24 mouse cellular contexts compared by ENCODE assay signal in genomic region chr2:118321094-118321493, GRCm38 (mm10). TPM values are rescaled to one million over a fixed set of nuclear protein-coding genes. Genes with fewer than 3 reads are reported as not detected.
DNase-seq lines count a peak whose midpoint lies in the region; ATAC-seq lines count a peak whose summit lies in the region.
"Had no signal": no experiment of that assay in that cellular context is flagged by ENCODE, and none has a peak within 500 bp of the region (broad histone marks: within the 10 kb centered on the region; RNA-seq: fewer than 3 reads in every experiment).

No protein-coding gene starts in this region.

- no peak for ATAC-seq in forebrain, embryonic 13.5 days
- no peak for ATAC-seq in forebrain, embryonic 16.5 days
- peak; percentile 18; the same call in 1 of the 2 replicates for ATAC-seq in hindbrain, embryonic 16.5 days
- ATAC-seq in hindbrain, embryonic 11.5 days (ENCODE audit: low FRiP score): no peak
- ATAC-seq in midbrain, embryonic 16.5 days: peak; percentile 41; the same call in 1 of the 2 replicates
- no peak for ATAC-seq in midbrain, embryonic 15.5 days (replicated peaks)
- ATAC-seq: activated CD4-positive, CD25-positive, alpha-beta regulatory T cell, adult 4 months; CD4-positive, CD25-positive, alpha-beta regulatory T cell, adult 4 months; Patski had no signal

- H3K27ac ChIP-seq in forebrain, embryonic 13.5 days: peak overlapping the region; percentile 14; the same call in 1 of the 2 replicates
- H3K27ac ChIP-seq in forebrain, embryonic 16.5 days (ENCODE audit: low read length): no peak overlapping the region
- no peak overlapping the region for H3K27ac ChIP-seq in hindbrain, embryonic 16.5 days (ENCODE audit: low read depth, low read length)
- no peak overlapping the region for H3K27ac ChIP-seq in hindbrain, embryonic 11.5 days (ENCODE audit: low read depth, low read length)
- H3K27ac ChIP-seq in midbrain, embryonic 16.5 days (ENCODE audit: low read length): 0 out of 2 replicates have a peak overlapping the region, but pooled peaks have one; percentile 1
- H3K27ac ChIP-seq in midbrain, embryonic 15.5 days: no peak overlapping the region
- H3K27ac ChIP-seq: embryonic facial prominence, embryonic 10.5 days; embryonic facial prominence, embryonic 12.5 days had no signal

- WGBS in forebrain, embryonic 13.5 days: 83% methylated on average over 4 of the region's 4 CpGs
- WGBS in forebrain, embryonic 16.5 days: 76% methylated on average over 4 of the region's 4 CpGs
- WGBS in hindbrain, embryonic 16.5 days: 71% methylated on average over 4 of the region's 4 CpGs
- whole genome bisulfite sequencing in hindbrain, embryonic 11.5 days: 83% methylated on average over 4 of the region's 4 CpGs
- WGBS in midbrain, embryonic 16.5 days: 82% methylated on average over 4 of the region's 4 CpGs
- WGBS in midbrain, embryonic 15.5 days: 82% methylated on average over 4 of the region's 4 CpGs

- peak; percentile 59 for DNase-seq in heart, adult 11 months
- no peak for DNase-seq in heart, adult 18-20 months
- DNase-seq in hindbrain, embryonic 11.5 days (ENCODE audit: low spot score): no peak
- DNase-seq: adrenal gland, adult 8-10 months; adrenal gland, postnatal 14 days; adrenal gland, postnatal 36 days; B cell, adult 2 months; cerebellum, adult 11-12 months; cerebellum, adult 2 months; cerebellum, adult 9-10 months; cerebellum, postnatal 25 days had no signal

- H3K36me3 ChIP-seq in forebrain, embryonic 13.5 days (ENCODE audit: poor library complexity, severe bottlenecking): no peaks in the 10 kb centered on the region
- H3K36me3 ChIP-seq in forebrain, embryonic 16.5 days (ENCODE audit: control insufficient read depth, insufficient read depth): no peaks in the 10 kb centered on the region
- H3K36me3 ChIP-seq in hindbrain, embryonic 16.5 days (ENCODE audit: control insufficient read depth, insufficient read depth, low read length): no peaks in the 10 kb centered on the region
- H3K36me3 ChIP-seq in hindbrain, embryonic 11.5 days (ENCODE audit: control insufficient read depth, insufficient read depth, low read length): no peaks in the 10 kb centered on the region
- no peaks in the 10 kb centered on the region for H3K36me3 ChIP-seq in midbrain, embryonic 16.5 days (ENCODE audit: control insufficient read depth, insufficient read depth, low read length)
- H3K36me3 ChIP-seq in midbrain, embryonic 15.5 days (replicated peaks): no peaks in the 10 kb centered on the region
- H3K36me3 ChIP-seq: embryonic facial prominence, embryonic 10.5 days; embryonic facial prominence, embryonic 12.5 days; G1E had no signal

- no peaks in the 10 kb centered on the region for H3K9me3 ChIP-seq in forebrain, embryonic 13.5 days (replicated peaks)
- no peaks in the 10 kb centered on the region for H3K9me3 ChIP-seq in forebrain, embryonic 16.5 days (ENCODE audit: control insufficient read depth, low read length)
- H3K9me3 ChIP-seq in hindbrain, embryonic 16.5 days (ENCODE audit: control insufficient read depth, low read length): no peaks in the 10 kb centered on the region
- H3K9me3 ChIP-seq in hindbrain, embryonic 11.5 days (ENCODE audit: control insufficient read depth, low read length): no peaks in the 10 kb centered on the region
- H3K9me3 ChIP-seq in midbrain, embryonic 16.5 days (replicated peaks; ENCODE audit: control insufficient read depth, low read length, poor library complexity, severe bottlenecking): no peaks in the 10 kb centered on the region
- no peaks in the 10 kb centered on the region for H3K9me3 ChIP-seq in midbrain, embryonic 15.5 days
- H3K9me3 ChIP-seq: embryonic facial prominence, embryonic 10.5 days; embryonic facial prominence, embryonic 12.5 days; G1E had no signal

- H3K4me2 ChIP-seq in forebrain, embryonic 13.5 days: no peak overlapping the region
- no peak overlapping the region for H3K4me2 ChIP-seq in forebrain, embryonic 16.5 days (ENCODE audit: low read length)
- H3K4me2 ChIP-seq in hindbrain, embryonic 16.5 days (ENCODE audit: low read length): no peak overlapping the region
- H3K4me2 ChIP-seq in hindbrain, embryonic 11.5 days (replicated peaks; ENCODE audit: low read depth, low read length): no peak overlapping the region
- H3K4me2 ChIP-seq in midbrain, embryonic 16.5 days (ENCODE audit: low read length): no peak overlapping the region
- H3K4me2 ChIP-seq in midbrain, embryonic 15.5 days: no peak overlapping the region
- H3K4me2 ChIP-seq: embryonic facial prominence, embryonic 12.5 days had no signal

- H3K27me3 ChIP-seq in forebrain, embryonic 13.5 days: no peaks in the 10 kb centered on the region
- no peaks in the 10 kb centered on the region for H3K27me3 ChIP-seq in forebrain, embryonic 16.5 days (replicated peaks; ENCODE audit: control insufficient read depth, insufficient read depth, low read length)
- no peaks in the 10 kb centered on the region for H3K27me3 ChIP-seq in hindbrain, embryonic 16.5 days (replicated peaks; ENCODE audit: control insufficient read depth, insufficient read depth, low read length)
- H3K27me3 ChIP-seq in hindbrain, embryonic 11.5 days (ENCODE audit: control insufficient read depth, insufficient read depth, low read length): no peaks in the 10 kb centered on the region
- H3K27me3 ChIP-seq in midbrain, embryonic 16.5 days (ENCODE audit: control insufficient read depth, insufficient read depth, low read depth, low read length): no peaks in the 10 kb centered on the region
- no peaks in the 10 kb centered on the region for H3K27me3 ChIP-seq in midbrain, embryonic 15.5 days (replicated peaks)
- H3K27me3 ChIP-seq: CH12.LX; embryonic facial prominence, embryonic 12.5 days; Patski had no signal

- peaks cover 21% of the 10 kb centered on the region for H3K4me1 ChIP-seq in forebrain, embryonic 13.5 days
- H3K4me1 ChIP-seq in forebrain, embryonic 16.5 days (replicated peaks; ENCODE audit: control insufficient read depth, insufficient read depth, low read length): peaks cover 8% of the 10 kb centered on the region
- peaks cover 6% of the 10 kb centered on the region for H3K4me1 ChIP-seq in hindbrain, embryonic 16.5 days (ENCODE audit: control insufficient read depth, insufficient read depth, low read depth, low read length)
- H3K4me1 ChIP-seq in hindbrain, embryonic 11.5 days (replicated peaks; ENCODE audit: control insufficient read depth, insufficient read depth, low read length): no peaks in the 10 kb centered on the region
- H3K4me1 ChIP-seq in midbrain, embryonic 16.5 days (ENCODE audit: control insufficient read depth, insufficient read depth, low read length): peaks cover 12% of the 10 kb centered on the region
- H3K4me1 ChIP-seq in midbrain, embryonic 15.5 days: peaks cover 8% of the 10 kb centered on the region
- H3K4me1 ChIP-seq: embryonic facial prominence, embryonic 12.5 days had no signal

- H3K9ac ChIP-seq in forebrain, embryonic 13.5 days: no peak overlapping the region
- no peak overlapping the region for H3K9ac ChIP-seq in forebrain, embryonic 16.5 days (replicated peaks; ENCODE audit: low read depth, low read length)
- H3K9ac ChIP-seq in hindbrain, embryonic 16.5 days (ENCODE audit: low read depth, low read length): no peak overlapping the region
- H3K9ac ChIP-seq in hindbrain, embryonic 11.5 days (ENCODE audit: low read depth, low read length): no peak overlapping the region
- no peak overlapping the region for H3K9ac ChIP-seq in midbrain, embryonic 16.5 days (ENCODE audit: low read depth, low read length)
- H3K9ac ChIP-seq in midbrain, embryonic 15.5 days: no peak overlapping the region
- H3K9ac ChIP-seq: embryonic facial prominence, embryonic 12.5 days; forebrain, postnatal 0 days had no signal

- H3K4me3 ChIP-seq in forebrain, embryonic 13.5 days: no peak overlapping the region
- H3K4me3 ChIP-seq in forebrain, embryonic 16.5 days (replicated peaks; ENCODE audit: low read length): no peak overlapping the region
- no peak overlapping the region for H3K4me3 ChIP-seq in hindbrain, embryonic 16.5 days (ENCODE audit: low read length)
- H3K4me3 ChIP-seq in hindbrain, embryonic 11.5 days (ENCODE audit: low read depth, low read length): no peak overlapping the region
- no peak overlapping the region for H3K4me3 ChIP-seq in midbrain, embryonic 16.5 days (ENCODE audit: low read depth, low read length)
- H3K4me3 ChIP-seq in midbrain, embryonic 15.5 days: no peak overlapping the region
- H3K4me3 ChIP-seq: embryonic facial prominence, embryonic 10.5 days; embryonic facial prominence, embryonic 12.5 days had no signal

RNA-seq across cellular contexts. Expression of gene Gpr176, which starts 52.1 kb away (rescaled TPM):
- 1.6 and 1.8 TPM in 2 replicates for polyA plus RNA-seq in forebrain, embryonic 13.5 days (2015; fragmentation: Nextera tagmentation; extraction: Ambion mirVana)
- 5.4 and 6.2 TPM in 2 replicates for polyA plus RNA-seq in forebrain, embryonic 16.5 days (2015; fragmentation: Nextera tagmentation; extraction: Ambion mirVana)
- under 1 TPM in 1 of 2 experiments, not detected in 1; 0.07 TPM for total RNA-seq in heart, adult 18-20 months (2021)
- 8.6 and 9.6 TPM in 2 replicates for polyA plus RNA-seq in hindbrain, embryonic 16.5 days (2015; fragmentation: Nextera tagmentation; extraction: Ambion mirVana)
- 0.59 and 0.82 TPM in 2 replicates for polyA plus RNA-seq in hindbrain, embryonic 11.5 days (2014; fragmentation: Nextera tagmentation; extraction: Ambion mirVana)
- 6.3 and 7.7 TPM in 2 replicates for polyA plus RNA-seq in midbrain, embryonic 16.5 days (2015; fragmentation: Nextera tagmentation; extraction: Ambion mirVana)
- 6.5 and 6.8 TPM in 2 replicates for polyA plus RNA-seq in midbrain, embryonic 15.5 days (2015; fragmentation: Nextera tagmentation; extraction: Ambion mirVana)
- total RNA-seq: CH12.LX had no signal
- polyA plus RNA-seq: G1E had no signal

Comparison
In these comparisons a context has a peak if more than half of its experiments do, and no peak if none do; other contexts are left out.
1. ATAC-seq: peak in hindbrain, embryonic 16.5 days (single experiment) and midbrain, embryonic 16.5 days (single experiment); none in forebrain, embryonic 13.5 days (single experiment), forebrain, embryonic 16.5 days (single experiment), hindbrain, embryonic 11.5 days (single experiment) and midbrain, embryonic 15.5 days (single experiment).
2. H3K27ac ChIP-seq: peak in forebrain, embryonic 13.5 days (single experiment) and midbrain, embryonic 16.5 days (single experiment); none in forebrain, embryonic 16.5 days (single experiment), hindbrain, embryonic 16.5 days (single experiment), hindbrain, embryonic 11.5 days (single experiment) and midbrain, embryonic 15.5 days (single experiment).